Mouse (Mus musculus): Measurements from ENCODE around the gene Dmd.

Gene Dmd

DNA sequence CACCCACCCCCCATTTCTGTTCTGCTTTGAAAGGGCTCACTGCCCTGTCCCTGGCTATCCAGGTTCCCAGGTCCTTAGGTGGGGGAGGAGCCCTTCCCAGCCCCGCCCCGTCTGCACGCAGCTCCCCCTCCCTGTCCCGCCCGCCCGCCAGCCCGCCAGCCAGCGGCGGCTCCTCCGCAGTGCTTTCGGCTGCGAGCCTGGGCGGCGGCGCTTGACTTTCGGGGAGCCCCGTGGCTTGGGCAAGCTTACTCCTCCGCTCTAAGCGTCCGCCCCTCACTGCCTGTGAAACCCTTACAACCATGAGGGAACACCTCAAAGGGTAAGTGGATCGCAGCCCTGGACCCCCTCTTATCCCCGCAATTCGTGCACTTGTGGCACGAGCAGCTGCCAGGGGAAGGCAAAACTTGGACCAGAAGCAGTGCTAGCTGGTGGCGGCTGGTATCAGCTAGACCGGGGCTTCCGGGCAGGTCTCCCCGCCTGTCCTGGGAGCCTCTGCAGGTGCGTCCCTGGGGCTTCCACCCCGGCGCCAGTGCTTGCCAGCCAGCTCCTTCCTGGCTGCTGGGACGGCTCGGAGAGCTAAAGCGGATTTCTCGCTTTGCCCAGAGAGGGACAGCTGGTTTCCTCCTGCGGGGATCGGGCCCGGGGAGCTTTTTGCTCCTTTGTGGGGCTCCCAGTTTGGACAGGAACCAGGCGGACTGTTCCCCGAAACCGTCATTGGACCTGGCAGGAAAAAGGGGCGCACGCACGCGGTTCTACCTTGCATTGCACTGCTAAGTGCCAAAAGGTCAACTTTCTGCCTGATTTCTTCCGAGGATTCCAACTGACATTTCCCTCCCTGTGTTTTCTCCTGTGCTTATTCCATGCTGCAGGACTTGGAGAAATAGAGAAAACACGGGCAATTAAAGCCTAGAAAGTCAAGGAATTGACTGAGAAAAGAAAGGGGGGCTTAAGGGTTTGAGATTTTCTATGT is 2099.8 kb downstream of the Dmd start:
- in situ Hi-C loops (cut with MboI, MseI) = no loop called here

DNA sequence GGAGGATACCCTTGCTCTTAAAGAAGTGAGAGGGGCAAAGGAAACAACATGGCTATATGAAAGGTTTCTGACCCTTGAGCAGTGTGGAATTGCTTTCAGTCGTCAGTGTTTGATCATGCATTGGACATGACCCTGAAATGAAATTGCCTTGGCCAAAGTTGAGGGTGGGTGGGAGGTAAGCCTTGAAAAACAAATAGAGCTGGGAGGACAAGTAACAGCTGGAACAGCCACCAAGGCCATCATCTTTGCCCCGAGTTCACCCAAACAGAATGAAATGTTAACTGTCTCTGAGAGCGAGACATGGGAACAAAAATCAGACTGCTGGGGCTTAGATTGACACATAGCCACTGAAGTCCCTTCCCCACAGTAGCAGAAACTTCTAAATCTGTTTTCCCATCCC is 2100.9 kb downstream of the Dmd start:
- in situ Hi-C loops (cut with MboI, MseI) = no loop called here

DNA sequence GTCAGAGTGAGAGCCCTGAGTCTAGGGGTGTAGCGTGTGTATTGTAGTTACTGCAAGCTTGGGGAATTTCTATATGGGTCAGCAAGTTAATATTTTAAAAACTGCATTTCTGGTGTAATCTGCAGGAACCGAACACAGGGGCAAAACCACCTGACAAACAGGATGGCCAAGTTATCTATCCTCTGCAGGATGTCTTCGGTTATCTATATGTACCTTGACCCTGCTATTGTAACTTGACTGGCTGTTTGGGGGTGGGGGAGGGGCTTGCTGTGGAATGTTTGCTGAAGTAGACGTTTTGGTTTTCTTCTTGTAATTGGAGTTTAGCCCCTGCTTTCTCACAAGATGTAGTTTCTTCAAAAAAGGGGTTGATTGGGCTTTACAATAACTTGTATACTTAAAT is 2124.9 kb downstream of the Dmd start:
- in situ Hi-C loops (cut with MboI, MseI) = no loop called here

GRCm38 (mm10) chrX:85076845-85077244 is 2128.2 kb downstream of the Dmd start:
- in situ Hi-C loops (cut with MboI, MseI) = no loop called here

- in situ Hi-C loops (cut with MboI, MseI) = no loop called here
Observed at GRCm38 (mm10) chrX:85077605-85078004, 2128.9 kb downstream of the Dmd start.

DNA sequence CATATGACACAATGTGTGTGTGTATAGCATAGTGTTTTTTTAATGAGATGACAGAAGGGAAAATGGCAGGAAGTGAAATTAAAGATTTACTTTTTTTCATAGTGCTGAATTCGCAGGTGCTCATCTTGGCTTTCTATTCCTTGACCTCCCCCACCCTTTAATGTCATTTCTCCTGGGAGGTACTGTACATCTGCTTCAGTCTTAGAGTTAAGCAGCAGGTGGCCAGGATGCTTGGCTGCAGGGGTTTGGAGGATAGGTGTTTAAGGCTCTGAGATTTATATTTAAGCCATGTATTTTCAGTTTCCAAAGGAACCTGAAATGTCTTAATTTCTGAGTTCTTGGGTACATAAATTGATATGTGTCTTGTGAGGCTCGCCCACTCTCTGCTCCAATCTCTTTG is 2130.5 kb downstream of the Dmd start:
- in situ Hi-C loops (cut with MboI, MseI) = no loop called here

DNA sequence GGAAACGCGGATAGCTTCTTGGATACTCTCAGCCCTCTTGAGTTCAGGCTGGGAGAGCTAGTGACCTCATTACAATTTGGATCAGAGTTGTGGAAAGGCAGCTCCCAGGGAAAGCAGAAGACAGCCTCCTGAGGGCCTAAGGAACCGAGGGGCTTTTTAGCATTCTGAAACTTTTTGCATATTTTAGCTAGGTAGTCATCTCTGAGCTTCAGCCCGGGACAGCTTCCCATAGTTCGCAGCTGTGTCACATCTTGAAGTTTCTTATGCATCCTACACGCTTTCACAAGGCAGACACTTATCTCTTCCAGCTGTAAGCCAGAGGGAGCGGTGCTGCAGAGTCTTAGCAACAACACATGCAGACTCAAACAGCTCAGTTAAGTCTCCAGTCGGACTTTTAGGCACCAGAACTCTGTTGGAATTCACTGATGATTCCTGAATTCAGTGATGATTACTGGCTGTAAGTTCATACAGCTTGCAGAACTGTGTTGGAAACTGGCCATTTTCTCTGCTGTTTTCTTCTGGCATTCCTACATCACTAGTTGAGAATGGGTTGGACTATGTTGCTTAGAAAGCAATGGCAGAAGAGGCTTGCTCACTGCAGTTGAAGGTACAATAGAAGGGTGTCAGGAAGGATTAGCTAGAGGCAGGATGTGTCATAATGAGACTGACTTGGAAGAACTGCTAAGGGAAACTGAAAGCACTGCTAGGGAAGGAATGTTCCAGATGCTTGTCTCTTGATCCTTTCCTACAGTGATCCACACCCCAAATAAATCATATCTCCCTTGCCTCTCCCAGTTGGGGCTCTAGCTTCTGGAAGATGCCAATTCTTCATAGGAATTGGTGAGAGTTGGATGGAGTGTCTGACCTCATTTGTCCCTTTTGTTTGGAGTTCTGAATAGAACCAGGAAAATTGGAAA is 2135.8 kb downstream of the Dmd start:
- in situ Hi-C loops (cut with MboI, MseI) = no loop called here

DNA sequence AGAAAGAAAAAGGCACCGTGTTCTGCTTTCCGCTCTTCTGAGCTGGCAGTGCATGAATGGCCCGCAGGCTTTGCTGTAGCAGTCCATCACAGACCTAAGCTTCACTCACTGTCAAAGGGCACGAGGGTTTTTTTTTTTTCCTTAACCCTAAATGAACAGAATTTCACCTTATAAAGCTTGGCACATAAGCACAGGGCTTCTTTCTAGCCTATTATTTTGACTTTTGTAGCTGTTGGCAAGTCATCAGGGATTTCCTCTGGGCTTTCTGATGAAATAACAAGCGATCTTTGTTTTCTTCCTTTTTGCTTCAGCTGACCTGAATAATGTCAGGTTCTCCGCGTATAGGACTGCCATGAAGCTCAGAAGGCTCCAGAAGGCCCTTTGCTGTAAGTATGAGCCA is 2140.8 kb downstream of the Dmd start:
- in situ Hi-C loops (cut with MboI, MseI) = no loop called here

DNA sequence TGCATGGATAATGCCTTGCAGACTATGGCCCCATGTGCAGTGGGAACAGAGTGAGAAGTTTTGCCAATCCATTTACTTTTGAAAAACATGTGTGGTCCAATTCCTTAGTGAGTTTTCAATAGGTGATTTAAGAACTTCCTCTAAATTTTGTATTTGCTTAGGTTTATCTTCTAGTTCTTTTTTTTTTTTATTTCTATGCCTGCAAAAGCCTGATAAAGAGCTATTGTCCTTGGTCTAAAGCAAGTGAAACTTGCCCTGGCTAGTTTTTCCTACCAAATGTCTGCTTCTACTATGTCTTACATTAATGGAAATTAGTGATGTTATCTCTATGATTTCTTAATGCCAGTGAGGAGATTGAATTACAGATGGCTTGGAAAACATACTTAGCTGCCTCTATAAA is 2144.7 kb downstream of the Dmd start:
- in situ Hi-C loops (cut with MboI, MseI) = no loop called here

- in situ Hi-C loops (cut with MboI, MseI) = no loop called here
Observed at GRCm38 (mm10) chrX:85098691-85099090, 2150.0 kb downstream of the Dmd start.

- in situ Hi-C loops (cut with MboI, MseI) = no loop called here
Observed at GRCm38 (mm10) chrX:85112418-85112817, 2163.7 kb downstream of the Dmd start.

GRCm38 (mm10) chrX:85132706-85133105 is 2184.0 kb downstream of the Dmd start:
- in situ Hi-C loops (cut with MboI, MseI) = no loop called here

- in situ Hi-C loops (cut with MboI, MseI) = no loop called here
Observed at GRCm38 (mm10) chrX:85137293-85137692, 2188.6 kb downstream of the Dmd start.

DNA sequence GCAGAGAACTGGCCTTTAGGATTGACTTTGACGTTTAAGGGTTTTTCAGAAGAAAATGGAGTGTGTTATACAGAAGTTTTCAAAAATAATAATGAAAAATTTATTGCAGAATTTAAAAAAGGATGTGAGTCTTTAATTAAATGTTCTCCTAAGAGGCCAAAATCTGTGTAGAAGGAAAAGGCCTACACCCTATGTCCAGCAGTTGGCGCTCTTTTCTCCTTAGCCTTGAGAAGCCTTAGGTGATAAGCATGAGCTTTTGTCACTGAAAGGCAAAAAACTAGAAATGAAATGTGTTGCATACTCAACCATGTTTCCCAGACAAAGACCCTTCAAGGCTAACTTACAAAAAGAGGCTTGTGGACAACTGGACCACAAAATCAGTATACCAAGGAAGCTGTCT is 2222.6 kb downstream of the Dmd start:
- in situ Hi-C loops (cut with MboI, MseI) = no loop called here

DNA sequence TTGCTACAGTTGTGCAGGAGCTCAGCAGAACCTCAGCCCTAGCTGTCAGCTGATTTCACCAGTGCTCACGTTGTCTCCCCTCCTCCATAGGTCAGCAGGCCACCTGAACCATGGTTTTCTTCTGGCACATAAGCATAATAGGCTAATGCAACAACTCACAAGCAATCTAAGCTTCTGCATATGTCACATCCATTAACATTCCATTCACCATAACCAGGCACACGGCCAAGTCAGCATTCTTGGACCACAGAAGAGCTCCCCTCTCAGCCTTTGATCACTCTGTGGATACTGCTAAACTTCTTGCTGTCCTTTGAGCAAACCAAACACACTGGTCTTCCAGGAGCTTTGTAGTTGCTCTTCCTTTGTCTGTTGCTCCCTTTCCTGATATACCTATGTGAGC is 2238.9 kb downstream of the Dmd start:
- in situ Hi-C loops (cut with MboI, MseI) = no loop called here

DNA sequence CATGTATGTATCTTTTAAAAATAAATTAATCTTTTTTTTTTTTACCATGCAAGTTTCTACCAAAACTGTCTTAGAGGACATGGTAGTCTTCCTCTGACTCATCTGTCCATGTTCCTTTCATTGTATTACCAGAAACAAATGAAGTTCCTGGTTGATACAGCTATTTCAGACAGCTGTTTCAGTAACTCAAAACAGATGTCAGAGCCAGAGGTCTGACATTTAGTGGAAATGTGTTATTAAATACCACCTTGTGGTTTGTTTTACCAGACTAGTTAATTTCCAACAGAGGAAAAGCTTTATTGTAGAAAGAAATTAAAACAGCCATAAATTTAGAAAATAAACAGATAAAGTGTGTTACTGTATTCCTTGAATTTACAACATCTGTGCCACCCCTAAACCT is 2245.2 kb downstream of the Dmd start:
- in situ Hi-C loops (cut with MboI, MseI) = no loop called here

GRCm38 (mm10) chrX:85197688-85198087 is 2249.0 kb downstream of the Dmd start:
- in situ Hi-C loops (cut with MboI, MseI) = no loop called here

DNA sequence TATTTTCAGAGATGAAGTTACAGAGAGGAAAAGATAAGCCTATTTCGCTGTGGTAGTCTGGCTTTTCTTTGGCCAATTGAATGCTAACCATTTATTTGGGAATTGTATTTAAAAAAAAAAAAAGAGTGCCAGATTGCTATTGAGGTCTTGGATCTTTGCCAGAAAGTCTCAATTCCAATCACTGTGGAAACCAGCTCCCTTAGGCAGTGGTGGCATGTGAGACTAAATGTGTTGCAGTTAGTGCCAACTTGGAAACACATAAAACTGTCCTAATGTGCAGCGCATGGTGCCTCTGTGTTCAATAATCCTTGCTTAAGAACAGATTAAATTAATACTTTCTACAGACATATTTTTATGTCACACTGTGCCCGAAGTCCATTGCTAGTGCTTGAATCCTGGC is 2250.7 kb downstream of the Dmd start:
- in situ Hi-C loops (cut with MboI, MseI) = no loop called here

GRCm38 (mm10) chrX:85207001-85207400 is 2258.3 kb downstream of the Dmd start:
- in situ Hi-C loops (cut with MboI, MseI) = no loop called here

- in situ Hi-C loops (cut with MboI, MseI) = no loop called here
Observed at GRCm38 (mm10) chrX:85226883-85227282, 2278.2 kb downstream of the Dmd start.

DNA sequence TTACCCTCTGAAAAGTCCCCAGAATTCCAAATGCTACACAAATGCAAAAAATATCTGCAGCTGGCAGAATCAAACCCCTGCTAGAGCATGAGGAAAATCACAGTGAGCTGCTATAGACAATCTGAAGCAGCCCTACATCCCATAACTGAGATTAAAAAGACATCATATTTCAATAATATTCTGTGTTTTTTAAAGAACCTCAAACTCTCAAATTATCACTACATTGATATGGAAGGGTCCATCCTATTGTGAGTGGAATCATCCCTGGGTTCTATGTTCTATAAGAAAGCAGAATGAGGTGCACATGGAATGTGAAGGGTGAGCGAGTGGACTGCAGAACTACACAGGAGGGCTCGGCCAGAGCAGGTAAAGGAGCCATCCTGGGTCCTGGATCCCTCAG is 2300.7 kb downstream of the Dmd start, which contains the start of gene Fthl17a:
Gene Fthl17a, plus strand, starts transcription at position 301 of the 400 bp plus-strand sequence.
- in situ Hi-C loops (cut with MboI, MseI) = no loop called here

All from T-helper 2 cell (primary cell).